Mouse (Mus musculus): Measurements from ENCODE around the gene Syde1. TPM values are rescaled to one million over a fixed set of nuclear protein-coding genes. Genes with fewer than 3 reads are reported as not detected.

Syde1 gene
- polyA plus RNA-seq, 1 experiment: 2.8 TPM

- no peaks in the 10 kb centered on the region for H3K9me3 ChIP-seq
- H3K36me3 ChIP-seq (replicated peaks; ENCODE audit: low read length): no peaks in the 10 kb centered on the region
- no peak overlapping the region for H3K4me3 ChIP-seq (replicated peaks)
- peaks cover 11% of the 10 kb centered on the region; the same call in 1 of the 2 replicates for H3K4me1 ChIP-seq
- TF ChIP-seq GATA1 (IDR thresholded peaks at IDR 0.05; ENCODE audit: borderline replicate concordance, low read length): no peak
- no peak for TF ChIP-seq FLI1 (IDR thresholded peaks at IDR 0.05; ENCODE audit: low read length)
- H3K27me3 ChIP-seq (replicated peaks): peaks cover 5% of the 10 kb centered on the region
These were observed 22.6 kb downstream of the Syde1 start for GRCm38 (mm10) chr10:78569191-78569590.

- Histone ChIP-seq H3K4me3 (replicated peaks) (no peak overlapping the region), H3K9me3 (no peaks in the 10 kb centered on the region), H3K36me3 (replicated peaks; ENCODE audit: low read length) (no peaks in the 10 kb centered on the region), H3K27me3 (replicated peaks) (peaks cover under 1% of the 10 kb centered on the region), H3K4me1 (0 out of 2 replicates have a peak, but pooled peaks cover 3% of the 10 kb centered on the region)
- TF ChIP-seq GATA1 (IDR thresholded peaks at IDR 0.05; ENCODE audit: borderline replicate concordance, low read length): no peak
- TF ChIP-seq FLI1 (IDR thresholded peaks at IDR 0.05; ENCODE audit: low read length): no peak
These were observed 26.7 kb downstream of the Syde1 start for GRCm38 (mm10) chr10:78565070-78565469.

GRCm38 (mm10) chr10:78540943-78541342 is 50.8 kb downstream of the Syde1 start:
- H3K27me3 ChIP-seq (replicated peaks): peaks cover 2% of the 10 kb centered on the region
- TF ChIP-seq FLI1 (IDR thresholded peaks at IDR 0.05; ENCODE audit: low read length) (no peak), GATA1 (IDR thresholded peaks at IDR 0.05; ENCODE audit: borderline replicate concordance, low read length) (no peak)
- H3K9me3 ChIP-seq: no peaks in the 10 kb centered on the region
- H3K4me3 ChIP-seq (replicated peaks): no peak overlapping the region
- no peaks in the 10 kb centered on the region; the same call in 1 of the 2 replicates for H3K4me1 ChIP-seq
- H3K36me3 ChIP-seq (replicated peaks; ENCODE audit: low read length): no peaks in the 10 kb centered on the region

Other genes starting within 250 kb of the Syde1 start
- 205 and 237 TPM in 2 replicates for gene Agpat3, start 239.5 kb downstream of the Syde1 start, polyA plus RNA-seq (2012; ENCODE audit: insufficient read depth, low replicate concordance)
- gene Rrp1, start 178.9 kb downstream of the Syde1 start, polyA plus RNA-seq (2012; ENCODE audit: insufficient read depth, low replicate concordance): 67.0 and 210 TPM in 2 replicates
- gene Cstb, start 166.3 kb downstream of the Syde1 start, polyA plus RNA-seq (2012; ENCODE audit: insufficient read depth, low replicate concordance): 8.0 and 101 TPM in 2 replicates
- gene Pdxk, start 127.0 kb downstream of the Syde1 start, polyA plus RNA-seq (2012; ENCODE audit: insufficient read depth, low replicate concordance): 10.6 and 10.9 TPM in 2 replicates
- not detected in 2 replicates for gene Olfr1358, start 74.5 kb downstream of the Syde1 start, polyA plus RNA-seq (2012; ENCODE audit: insufficient read depth, low replicate concordance)
- 13.1 and 13.2 TPM in 2 replicates for gene Ilvbl, start 17.6 kb downstream of the Syde1 start, polyA plus RNA-seq (2012; ENCODE audit: insufficient read depth, low replicate concordance)
- 0.12 TPM in 1 of 2 replicates, not detected in the other for gene Olfr1357, start 26.1 kb upstream of the Syde1 start, polyA plus RNA-seq (2012; ENCODE audit: insufficient read depth, low replicate concordance)
- gene Casp14, start 126.3 kb upstream of the Syde1 start, polyA plus RNA-seq (2012; ENCODE audit: insufficient read depth, low replicate concordance): not detected in 2 replicates
- not detected in 2 replicates for gene Ccdc105, start 161.1 kb upstream of the Syde1 start, polyA plus RNA-seq (2012; ENCODE audit: insufficient read depth, low replicate concordance)
- not detected in 2 replicates for gene Slc1a6, start 188.5 kb upstream of the Syde1 start, polyA plus RNA-seq (2012; ENCODE audit: insufficient read depth, low replicate concordance)